Mouse (Mus musculus): ENCODE measurements at regions not wholly inside any gene's neighbourhood (a gene's known extent, or its start where the extent isn't known, plus 50 kb on each side); places are given as distances from the start of the nearest gene placed in this dataset.
"Not testable (repeated sequence)": the region's sequence is repeated elsewhere in the genome, so short reads cannot be mapped to it uniquely, and the experiment has no call there.

- TF ChIP-seq CTCF (IDR thresholded peaks at IDR 0.05; ENCODE audit: borderline replicate concordance, extremely low read depth, insufficient read depth, insufficient read length) (no peak), POLR2A (IDR thresholded peaks at IDR 0.05; ENCODE audit: borderline replicate concordance, extremely low read depth, insufficient read depth, insufficient read length, poor library complexity, severe bottlenecking) (no peak)
- peak; percentile 21 for DNase-seq (ENCODE audit: low read depth)
Measured at GRCm38 (mm10) chr5:75407686-75408085, 167.0 kb upstream of the Kit start.

- peak; percentile 87 for DNase-seq (ENCODE audit: low read depth)
Measured at GRCm38 (mm10) chr5:75410240-75411186, 164.2 kb upstream of the Kit start.

GRCm38 (mm10) chr5:75419282-75419681 lies 155.4 kb upstream of the Kit start:
- not testable (repeated sequence) for DNase-seq (ENCODE audit: low read depth)

More at GRCm38 (mm10) chr5:75410240-75411186, 164.2 kb upstream of the Kit start:
- TF ChIP-seq CTCF (IDR thresholded peaks at IDR 0.05; ENCODE audit: borderline replicate concordance, extremely low read depth, insufficient read depth, insufficient read length) (no peak), POLR2A (IDR thresholded peaks at IDR 0.05; ENCODE audit: borderline replicate concordance, extremely low read depth, insufficient read depth, insufficient read length, poor library complexity, severe bottlenecking) (no peak)

- DNase-seq (ENCODE audit: low read depth) = no peak
- no peak for TF ChIP-seq CTCF (IDR thresholded peaks at IDR 0.05; ENCODE audit: borderline replicate concordance, extremely low read depth, insufficient read depth, insufficient read length)
- TF ChIP-seq POLR2A (IDR thresholded peaks at IDR 0.05; ENCODE audit: borderline replicate concordance, extremely low read depth, insufficient read depth, insufficient read length, poor library complexity, severe bottlenecking) = no peak
Measured at GRCm38 (mm10) chr5:75432885-75433284, 141.8 kb upstream of the Kit start.

GRCm38 (mm10) chr5:75437924-75438323 lies 136.8 kb upstream of the Kit start:
- TF ChIP-seq POLR2A (IDR thresholded peaks at IDR 0.05; ENCODE audit: borderline replicate concordance, extremely low read depth, insufficient read depth, insufficient read length, poor library complexity, severe bottlenecking) = no peak
- no peak for TF ChIP-seq CTCF (IDR thresholded peaks at IDR 0.05; ENCODE audit: borderline replicate concordance, extremely low read depth, insufficient read depth, insufficient read length)
- DNase-seq (ENCODE audit: low read depth) = no peak

- TF ChIP-seq CTCF (IDR thresholded peaks at IDR 0.05; ENCODE audit: borderline replicate concordance, extremely low read depth, insufficient read depth, insufficient read length) (no peak), POLR2A (IDR thresholded peaks at IDR 0.05; ENCODE audit: borderline replicate concordance, extremely low read depth, insufficient read depth, insufficient read length, poor library complexity, severe bottlenecking) (no peak)
- DNase-seq (ENCODE audit: low read depth) = no peak
Measured at GRCm38 (mm10) chr5:75444024-75444604, 130.6 kb upstream of the Kit start.

GRCm38 (mm10) chr5:75446386-75446785 lies 128.3 kb upstream of the Kit start:
- no peak for TF ChIP-seq CTCF (IDR thresholded peaks at IDR 0.05; ENCODE audit: borderline replicate concordance, extremely low read depth, insufficient read depth, insufficient read length)
- TF ChIP-seq POLR2A (IDR thresholded peaks at IDR 0.05; ENCODE audit: borderline replicate concordance, extremely low read depth, insufficient read depth, insufficient read length, poor library complexity, severe bottlenecking) = no peak
- no peak for DNase-seq (ENCODE audit: low read depth)

DNA sequence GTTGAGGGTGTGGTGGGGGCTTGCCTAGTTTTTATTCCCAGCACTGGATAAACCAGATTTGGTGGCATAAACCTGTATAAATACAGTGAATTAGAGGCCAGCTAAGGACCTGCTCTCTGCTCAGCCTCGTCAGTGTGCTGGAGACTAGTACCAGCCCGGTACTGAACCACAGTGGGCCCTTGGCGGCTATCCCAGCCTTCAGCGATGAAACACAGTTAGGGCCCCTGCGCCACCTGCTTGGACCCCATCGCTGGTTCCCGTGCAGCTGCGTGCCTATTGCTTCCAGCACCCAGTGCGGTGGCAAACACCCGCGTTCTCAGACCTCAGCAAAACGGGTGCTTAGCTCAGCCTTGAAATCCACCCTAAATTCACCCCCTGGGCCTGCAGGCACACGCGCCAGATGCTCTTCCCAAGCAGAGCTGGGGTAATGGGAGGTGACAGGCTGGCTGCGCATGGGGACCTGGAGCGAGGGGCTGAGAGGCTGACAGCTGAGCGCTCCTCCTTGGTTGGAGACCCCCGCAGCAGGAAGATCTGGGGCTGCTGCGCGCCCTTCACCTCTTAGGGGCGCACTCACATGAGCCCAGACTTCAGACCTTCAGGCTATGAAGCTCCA lies 124.7 kb upstream of the Kit start:
- no peak for TF ChIP-seq CTCF (IDR thresholded peaks at IDR 0.05; ENCODE audit: borderline replicate concordance, extremely low read depth, insufficient read depth, insufficient read length)
- TF ChIP-seq POLR2A (IDR thresholded peaks at IDR 0.05; ENCODE audit: borderline replicate concordance, extremely low read depth, insufficient read depth, insufficient read length, poor library complexity, severe bottlenecking) = no peak
- DNase-seq (ENCODE audit: low read depth) = peak; percentile 59

DNA sequence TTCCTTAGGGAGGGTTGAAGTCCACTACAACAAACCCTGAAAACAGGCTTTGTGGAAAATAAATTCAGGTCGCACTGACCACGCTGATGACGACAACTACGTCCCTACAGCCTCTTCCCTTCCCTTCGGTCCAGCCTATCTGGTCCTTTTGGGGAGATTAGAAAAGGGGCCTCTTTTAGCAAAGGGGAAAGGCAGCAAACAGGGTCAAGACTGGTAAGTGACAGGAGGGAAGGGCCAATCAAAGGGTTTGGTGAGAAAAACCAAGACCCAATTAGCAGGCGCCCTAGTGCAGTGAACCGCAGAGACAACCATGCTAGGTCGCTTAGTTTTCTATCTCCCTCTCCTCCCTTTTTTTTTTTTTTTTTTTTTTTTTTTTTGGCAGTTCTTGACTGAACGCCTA lies 124.2 kb upstream of the Kit start:
- DNase-seq (ENCODE audit: low read depth) = no peak
- no peak for TF ChIP-seq CTCF (IDR thresholded peaks at IDR 0.05; ENCODE audit: borderline replicate concordance, extremely low read depth, insufficient read depth, insufficient read length)
- no peak for TF ChIP-seq POLR2A (IDR thresholded peaks at IDR 0.05; ENCODE audit: borderline replicate concordance, extremely low read depth, insufficient read depth, insufficient read length, poor library complexity, severe bottlenecking)

- TF ChIP-seq CTCF (IDR thresholded peaks at IDR 0.05; ENCODE audit: borderline replicate concordance, extremely low read depth, insufficient read depth, insufficient read length) (no peak), POLR2A (IDR thresholded peaks at IDR 0.05; ENCODE audit: borderline replicate concordance, extremely low read depth, insufficient read depth, insufficient read length, poor library complexity, severe bottlenecking) (no peak)
- no peak for DNase-seq (ENCODE audit: low read depth)
Measured at GRCm38 (mm10) chr5:75451081-75451480, 123.6 kb upstream of the Kit start.

DNA sequence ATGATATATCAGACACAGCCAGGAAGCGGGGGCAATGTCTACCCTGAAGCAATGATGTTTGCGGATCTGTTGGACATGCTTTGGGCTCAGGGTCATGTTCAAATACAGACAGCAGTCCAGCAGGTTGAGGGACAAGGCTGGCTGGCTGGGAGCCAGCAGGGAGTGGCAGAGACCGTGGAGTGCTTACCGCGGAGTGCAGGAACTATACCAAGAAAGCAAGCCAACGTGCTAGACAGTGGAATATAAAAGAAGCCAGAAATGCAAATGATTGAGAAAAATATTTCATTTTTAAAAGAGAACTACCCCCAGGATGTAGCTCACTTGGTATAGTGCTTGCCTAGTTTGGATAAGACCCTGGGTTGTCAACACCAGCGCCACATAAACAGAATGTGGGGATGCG lies 123.0 kb upstream of the Kit start:
- no peak for TF ChIP-seq CTCF (IDR thresholded peaks at IDR 0.05; ENCODE audit: borderline replicate concordance, extremely low read depth, insufficient read depth, insufficient read length)
- TF ChIP-seq POLR2A (IDR thresholded peaks at IDR 0.05; ENCODE audit: borderline replicate concordance, extremely low read depth, insufficient read depth, insufficient read length, poor library complexity, severe bottlenecking) = no peak
- DNase-seq (ENCODE audit: low read depth) = peak; percentile 59

Data from brain, embryonic 14.5 days (tissue).